Mouse (Mus musculus) spleen, adult 2 months (tissue): ENCODE results near the gene Rrm2. TPM values are rescaled to one million over a fixed set of nuclear protein-coding genes. Genes with fewer than 3 reads are reported as not detected.

Experiments used
- DNase-seq, 2 experiments: peaks; one replicate each; pipeline versions ENCODE4 v3.0.0 to v3.0.0-alpha.2; 2012 to 2021; ENCODE audit warnings: low spot score in 2 of 2, low read depth in 1 of 2
- H3K27ac ChIP-seq: fragments of 200-500 bp; 2 replicates; pipeline ENCODE4 v1.5.1; 2012; ENCODE audit warnings: low read length, inconsistent platforms; ENCODE audit not compliant: insufficient read depth
- H3K27me3 ChIP-seq: fragments of 200-500 bp; 2 replicates; pipeline ENCODE4 v1.6.1; 2012; ENCODE audit warnings: mild to moderate bottlenecking, moderate library complexity, low read length, inconsistent platforms; ENCODE audit not compliant: control insufficient read depth, insufficient read depth
- H3K36me3 ChIP-seq: fragments of 200-500 bp; 2 replicates; pipeline ENCODE4 v1.6.1; 2012; ENCODE audit warnings: mild to moderate bottlenecking, low read length, inconsistent platforms; ENCODE audit not compliant: control insufficient read depth, insufficient read depth
- H3K4me1 ChIP-seq: fragments of 200-500 bp; 2 replicates; pipeline ENCODE4 v1.6.1; 2011; ENCODE audit warnings: inconsistent platforms; ENCODE audit not compliant: control insufficient read depth, insufficient read depth, insufficient read length
- H3K4me3 ChIP-seq: fragments of 200-500 bp; 2 replicates; pipeline ENCODE4 v1.5.1; 2011; ENCODE audit warnings: mild to moderate bottlenecking, inconsistent platforms; ENCODE audit not compliant: insufficient read depth, insufficient read length; ENCODE audit errors: extremely low read depth
- CTCF ChIP-seq: fragments of 200-500 bp; IDR thresholded peaks from 2 replicates; pipeline ENCODE4 v1.5.1; 2011; ENCODE audit warnings: mild to moderate bottlenecking, inconsistent platforms; ENCODE audit not compliant: insufficient read depth, insufficient read length, insufficient replicate concordance; ENCODE audit errors: extremely low read depth
- POLR2A ChIP-seq: fragments of 200-500 bp; IDR thresholded peaks from 2 replicates; pipeline ENCODE4 v1.6.1; 2011; ENCODE audit warnings: low read depth, low read length, inconsistent platforms
- WGBS: fragments of 180-500 bp; shearing (Covaris S2); methylation state at CpG from one replicate; pipeline ENCODE4 v1.1.7; 2018; 5-methylcytosine and 5-hydroxymethylcytosine counted together
- polyA plus RNA-seq: library from polyadenylated mRNA; depleted of rRNA; stranded (reverse); fragments of >200 nt; gene quantifications from 2 replicates; pipeline ENCODE4 v1.2.3, GENCODE M21; 2012; rRNA removed

The Rrm2 gene
- polyA plus RNA-seq, 1 experiment = 12.7 TPM

DNA sequence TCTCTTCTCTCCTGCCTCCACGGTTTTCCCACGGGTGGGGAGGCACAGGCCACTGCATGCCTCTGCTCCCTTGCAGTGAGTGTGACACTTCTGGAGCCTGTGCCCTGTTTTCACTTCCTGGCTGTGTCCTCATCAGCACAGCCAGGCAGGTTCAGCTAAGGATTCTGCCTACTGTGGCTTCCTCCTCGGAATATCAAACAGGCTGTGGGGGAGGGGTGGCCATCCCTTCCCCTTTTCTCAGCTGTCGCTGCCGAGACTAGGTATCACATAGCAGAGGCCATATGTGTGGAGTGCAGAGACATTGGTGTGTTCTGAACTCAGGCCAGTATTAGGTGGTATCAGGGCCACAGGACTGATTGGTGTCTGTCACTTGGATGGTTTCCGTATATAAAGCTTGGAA lies 50.3 kb downstream of the Rrm2 start:
- Histone ChIP-seq H3K27me3 (no peaks in the 10 kb centered on the region), H3K27ac (no peak overlapping the region), H3K36me3 (no peaks in the 10 kb centered on the region), H3K4me3 (no peak overlapping the region), H3K4me1 (peaks cover 2% of the 10 kb centered on the region; the same call in 1 of the 2 replicates)
- TF ChIP-seq POLR2A (no peak), CTCF (no peak)
- no peak for DNase-seq
- WGBS = 19% methylated on average over 6 of the region's 6 CpGs

- TF ChIP-seq CTCF = no peak
- TF ChIP-seq POLR2A = no peak
- no peak overlapping the region for H3K27ac ChIP-seq
- no peak for DNase-seq
- H3K4me1 ChIP-seq = peaks cover 2% of the 10 kb centered on the region; the same call in 1 of the 2 replicates
- H3K36me3 ChIP-seq = no peaks in the 10 kb centered on the region
- H3K27me3 ChIP-seq = no peaks in the 10 kb centered on the region
- H3K4me3 ChIP-seq = no peak overlapping the region
- 17% methylated on average over 3 of the region's 3 CpGs for whole genome bisulfite sequencing
These were observed 54.2 kb downstream of the Rrm2 start for GRCm38 (mm10) chr12:24762253-24762652.

Other genes with a start within 250 kb of the Rrm2 start
- 5.2 and 8.0 TPM in 2 replicates for gene Taf1b, start 209.9 kb upstream of the Rrm2 start, polyA plus RNA-seq
- 0.28 and 0.35 TPM in 2 replicates for gene Grhl1, start 136.0 kb upstream of the Rrm2 start, polyA plus RNA-seq
- 8.2 and 15.3 TPM in 2 replicates for gene Klf11, start 57.0 kb upstream of the Rrm2 start, polyA plus RNA-seq
- gene Cys1, start 26.4 kb upstream of the Rrm2 start, polyA plus RNA-seq = 2.2 and 2.7 TPM in 2 replicates
- gene Mboat2, start 122.6 kb downstream of the Rrm2 start, polyA plus RNA-seq = 1.2 and 1.4 TPM in 2 replicates